Mouse (Mus musculus) granulocyte monocyte progenitor cell, adult 5-6 weeks (primary cell): ENCODE results near the gene Cox6b1. TPM values are rescaled to one million over a fixed set of nuclear protein-coding genes. Genes with fewer than 3 reads are reported as not detected.

Experiments
- ATAC-seq: replicated peaks from 2 replicates; pipeline ENCODE4 v1.8.0; 2016; ENCODE audit warnings: mild to moderate bottlenecking, moderate TSS enrichment, inconsistent platforms; ENCODE audit not compliant: poor library complexity, severe bottlenecking
- total RNA-seq, 2 experiments: library from RNA; stranded (forward) in 1 of 2; stranded (reverse) in 1 of 2; fragments of 200-712, 200-1000 nt in 1 of 2; fragments of >200 nt in 1 of 2; fragmentation: Nextera tagmentation in 1 of 2; gene quantifications; 2 replicates each; pipeline ENCODE4 v1.2.3; 2014 to 2017

The Cox6b1 gene
- total RNA-seq, 2 experiments from 2014 or later, result 484 to 560 TPM

- ATAC-seq, result peak; percentile 77
Observed at GRCm38 (mm10) chr7:30588676-30589434, 37.1 kb downstream of the Cox6b1 start, which contains the start of gene Kmt2b. Kmt2b (minus strand) TSS chr7:30588726.

DNA sequence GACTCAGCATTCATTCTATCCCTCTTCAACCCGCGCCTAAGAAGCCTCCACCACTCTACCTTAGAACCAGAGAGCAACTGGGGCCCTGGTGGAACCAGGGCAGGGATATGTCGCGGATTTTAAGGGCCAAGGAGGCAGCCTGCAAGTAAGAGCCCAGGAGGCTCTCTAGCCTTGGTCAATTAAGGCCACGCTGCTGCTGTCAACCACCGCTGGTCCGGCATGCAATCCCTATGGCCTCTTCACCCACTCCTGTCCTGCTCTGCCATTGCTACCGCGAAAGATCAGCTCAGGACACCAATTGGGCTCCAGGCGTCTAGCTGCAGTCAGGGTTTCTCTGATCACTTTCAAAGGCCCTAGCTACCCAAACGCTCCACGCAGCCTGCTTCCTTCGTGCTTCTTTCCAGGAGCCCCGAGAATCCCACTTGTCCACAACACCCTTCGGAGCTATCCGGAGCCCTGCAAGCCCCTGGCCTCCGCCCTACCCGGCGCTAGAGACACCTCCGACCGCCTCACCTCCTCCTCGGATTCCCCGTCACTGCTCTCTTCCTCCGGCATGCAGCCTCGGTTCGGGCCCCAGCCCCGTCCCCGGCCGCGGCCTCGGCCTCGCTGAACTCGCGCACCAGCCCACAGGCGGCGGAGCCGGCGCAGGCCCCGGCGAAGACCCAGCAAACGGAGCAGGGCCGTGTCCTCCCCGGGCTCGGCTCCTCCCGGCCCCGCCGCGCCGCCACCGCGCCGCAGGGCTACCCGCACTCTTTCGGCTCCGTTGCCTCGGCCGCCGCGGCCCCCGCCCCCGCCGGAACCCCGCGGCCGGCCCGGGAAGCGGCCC is 37.9 kb downstream of the Cox6b1 start:
- no peak for ATAC-seq

DNA sequence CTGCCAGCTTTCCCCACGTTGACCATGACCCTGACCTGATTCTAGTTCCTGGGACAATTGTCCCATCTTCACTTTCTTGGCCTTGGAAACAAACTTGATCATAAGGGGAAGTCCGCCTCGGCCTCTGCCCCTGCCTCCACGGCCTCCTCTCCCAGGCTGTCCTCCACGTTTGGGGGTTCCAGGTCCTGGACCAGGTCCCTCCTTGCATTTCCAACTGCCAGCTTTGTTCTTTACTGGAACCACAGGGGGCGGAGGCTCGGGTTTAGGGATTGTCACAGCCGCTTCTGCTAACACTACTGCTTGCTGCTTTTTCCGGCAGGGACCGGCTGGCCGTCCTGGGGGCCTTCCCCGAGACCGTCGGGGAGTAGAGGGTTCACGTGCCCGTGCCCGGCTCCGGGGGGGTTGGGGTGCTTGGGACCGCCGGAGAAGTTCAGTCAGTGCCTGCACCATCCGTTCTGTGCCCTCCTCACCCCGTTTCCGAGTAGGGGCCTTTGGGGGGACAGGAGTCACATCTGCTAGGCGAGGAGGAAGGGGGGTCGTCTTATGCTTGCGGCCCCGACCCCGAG is 39.4 kb downstream of the Cox6b1 start:
- no peak for ATAC-seq

GRCm38 (mm10) chr7:30585170-30585569 is 40.8 kb downstream of the Cox6b1 start:
- ATAC-seq, result no peak

GRCm38 (mm10) chr7:30584339-30584738 is 41.6 kb downstream of the Cox6b1 start:
- ATAC-seq, result no peak

DNA sequence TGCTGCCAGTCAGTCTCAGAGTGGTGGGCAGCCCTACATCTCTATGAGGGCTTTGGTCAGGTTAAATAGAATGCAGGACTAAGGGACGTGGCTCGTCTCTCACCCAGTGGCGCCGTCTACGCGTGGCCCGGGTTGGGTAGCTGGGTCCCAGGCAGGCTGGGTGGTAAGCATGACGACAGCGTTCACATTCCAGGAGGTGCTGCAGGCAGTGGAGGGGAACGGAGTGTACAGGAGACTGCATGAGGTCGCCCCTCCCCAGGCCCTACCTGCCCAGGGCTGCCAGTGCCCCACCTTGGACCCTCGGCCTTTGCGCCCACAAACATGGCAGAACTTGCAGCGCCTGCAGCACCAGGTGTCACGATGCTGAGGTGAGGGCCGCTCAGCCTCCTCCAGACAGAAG is 44.4 kb downstream of the Cox6b1 start:
- no peak for ATAC-seq

DNA sequence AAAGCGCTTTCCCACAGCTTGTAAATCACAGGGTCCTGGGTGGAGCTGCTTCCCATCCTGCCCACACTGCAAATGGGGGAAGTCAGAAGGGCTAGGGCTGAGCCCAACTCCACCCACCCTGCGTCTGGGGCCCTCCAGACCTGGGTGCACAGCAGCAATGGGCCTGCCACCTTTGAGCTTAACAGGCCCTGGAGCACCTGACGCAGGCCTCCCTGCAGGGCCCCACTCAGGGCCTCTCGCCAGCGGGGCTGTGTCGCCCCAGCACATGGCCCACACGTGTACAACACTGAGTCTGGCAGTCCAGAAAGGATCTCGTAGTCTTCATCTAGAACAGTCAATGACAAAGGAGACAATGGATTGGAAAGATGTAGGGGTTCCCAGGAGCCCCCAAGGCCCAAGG is 46.0 kb downstream of the Cox6b1 start:
- no peak for ATAC-seq

DNA sequence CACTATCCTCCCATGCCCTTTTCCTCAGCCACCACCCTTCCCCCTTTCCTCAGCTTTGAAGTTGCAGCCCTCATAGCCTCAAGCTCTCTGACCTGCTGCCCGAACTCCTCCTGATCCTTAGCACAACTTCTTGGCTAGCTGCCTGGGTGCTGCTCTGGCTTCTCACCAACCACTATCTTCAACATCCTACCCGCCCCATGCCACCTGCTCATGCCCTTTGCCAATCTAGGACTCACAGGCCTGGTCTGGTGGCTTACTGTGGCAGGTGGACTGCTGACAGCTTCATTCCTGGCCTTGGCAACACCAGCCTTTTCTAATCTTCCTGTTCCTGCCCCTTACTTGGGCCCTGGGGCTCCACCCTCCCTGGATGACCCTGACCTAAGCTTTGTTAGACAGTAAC is 53.0 kb downstream of the Cox6b1 start:
- ATAC-seq, result no peak

DNA sequence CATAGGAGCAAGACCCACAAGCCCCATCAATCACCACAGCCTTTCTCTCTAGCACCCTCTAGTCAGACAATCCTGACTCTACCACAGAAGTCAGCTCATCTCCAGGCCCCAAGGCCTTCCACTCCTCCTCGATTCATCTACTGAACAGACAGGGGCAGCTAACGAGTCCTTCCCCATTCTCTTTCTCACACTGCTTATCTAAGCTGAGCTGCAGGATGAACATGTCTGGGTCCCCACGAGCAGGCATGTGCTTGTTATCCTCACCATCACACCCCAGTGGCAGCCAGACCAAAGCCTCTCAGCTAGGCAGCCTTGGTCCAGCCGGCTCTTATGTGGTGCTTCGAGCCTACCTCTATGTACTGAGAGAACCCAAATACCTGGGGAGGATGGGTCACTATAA is 53.6 kb downstream of the Cox6b1 start:
- no peak for ATAC-seq

GRCm38 (mm10) chr7:30567555-30567954 is 58.4 kb downstream of the Cox6b1 start:
- no peak for ATAC-seq

Other genes starting within 250 kb of the Cox6b1 start
Only the 30 nearest of the 32 such genes appear.
- 665 and 703 TPM in 2 replicates for gene Tyrobp, start 212.4 kb downstream of the Cox6b1 start, total RNA-seq (2014; fragmentation: Nextera tagmentation)
- 270 and 287 TPM in 2 replicates for gene Tyrobp, start 212.4 kb downstream of the Cox6b1 start, total RNA-seq (2017)
- gene Hcst, start 206.3 kb downstream of the Cox6b1 start, total RNA-seq (2014; fragmentation: Nextera tagmentation), result 64.6 and 70.7 TPM in 2 replicates
- gene Hcst, start 206.3 kb downstream of the Cox6b1 start, total RNA-seq (2017), result 9.0 and 31.6 TPM in 2 replicates
- gene Nfkbid, start 204.4 kb downstream of the Cox6b1 start, total RNA-seq (2014; fragmentation: Nextera tagmentation), result 16.0 and 16.3 TPM in 2 replicates
- 6.8 and 15.1 TPM in 2 replicates for gene Nfkbid, start 204.4 kb downstream of the Cox6b1 start, total RNA-seq (2017)
- not detected in 2 replicates for gene Aplp1, start 180.6 kb downstream of the Cox6b1 start, total RNA-seq (2014; fragmentation: Nextera tagmentation)
- not detected in 2 replicates for gene Aplp1, start 180.6 kb downstream of the Cox6b1 start, total RNA-seq (2017)
- not detected in 2 replicates for gene Kirrel2, start 168.5 kb downstream of the Cox6b1 start, total RNA-seq (2014; fragmentation: Nextera tagmentation)
- gene Kirrel2, start 168.5 kb downstream of the Cox6b1 start, total RNA-seq (2017), result not detected in 2 replicates
- gene Nphs1, start 167.8 kb downstream of the Cox6b1 start, total RNA-seq (2014; fragmentation: Nextera tagmentation), result not detected in 2 replicates
- gene Nphs1, start 167.8 kb downstream of the Cox6b1 start, total RNA-seq (2017), result 0.56 and 0.57 TPM in 2 replicates
- gene Prodh2, start 132.5 kb downstream of the Cox6b1 start, total RNA-seq (2014; fragmentation: Nextera tagmentation), result 2.2 TPM in 1 of 2 replicates, not detected in the other
- not detected in 2 replicates for gene Prodh2, start 132.5 kb downstream of the Cox6b1 start, total RNA-seq (2017)
- gene Arhgap33, start 91.1 kb downstream of the Cox6b1 start, total RNA-seq (2014; fragmentation: Nextera tagmentation), result 7.0 and 8.6 TPM in 2 replicates
- 3.7 and 3.8 TPM in 2 replicates for gene Arhgap33, start 91.1 kb downstream of the Cox6b1 start, total RNA-seq (2017)
- gene Hspb6, start 74.0 kb downstream of the Cox6b1 start, total RNA-seq (2014; fragmentation: Nextera tagmentation), result 3.8 and 14.9 TPM in 2 replicates
- 3.6 and 3.9 TPM in 2 replicates for gene Hspb6, start 74.0 kb downstream of the Cox6b1 start, total RNA-seq (2017)
- 7.3 and 15.8 TPM in 2 replicates for gene Proser3, start 73.9 kb downstream of the Cox6b1 start, total RNA-seq (2014; fragmentation: Nextera tagmentation)
- 2.8 and 9.2 TPM in 2 replicates for gene Proser3, start 73.9 kb downstream of the Cox6b1 start, total RNA-seq (2017)
- 45.4 and 96.9 TPM in 2 replicates for gene Lin37, start 66.3 kb downstream of the Cox6b1 start, total RNA-seq (2014; fragmentation: Nextera tagmentation)
- gene Lin37, start 66.3 kb downstream of the Cox6b1 start, total RNA-seq (2017), result 23.5 and 25.3 TPM in 2 replicates
- 26.3 and 38.5 TPM in 2 replicates for gene U2af1l4, start 62.9 kb downstream of the Cox6b1 start, total RNA-seq (2014; fragmentation: Nextera tagmentation)
- gene U2af1l4, start 62.9 kb downstream of the Cox6b1 start, total RNA-seq (2017), result 58.6 and 87.2 TPM in 2 replicates
- gene Gm49396, start 62.8 kb downstream of the Cox6b1 start, total RNA-seq (2014; fragmentation: Nextera tagmentation), result 5.2 and 12.5 TPM in 2 replicates
- 5.1 and 6.3 TPM in 2 replicates for gene Gm49396, start 62.8 kb downstream of the Cox6b1 start, total RNA-seq (2017)
- 218 and 221 TPM in 2 replicates for gene Psenen, start 62.5 kb downstream of the Cox6b1 start, total RNA-seq (2014; fragmentation: Nextera tagmentation)
- 156 and 184 TPM in 2 replicates for gene Psenen, start 62.5 kb downstream of the Cox6b1 start, total RNA-seq (2017)
- 4.9 and 10.6 TPM in 2 replicates for gene Igflr1, start 60.7 kb downstream of the Cox6b1 start, total RNA-seq (2014; fragmentation: Nextera tagmentation)
- gene Igflr1, start 60.7 kb downstream of the Cox6b1 start, total RNA-seq (2017), result 0.34 TPM in 1 of 2 replicates, not detected in the other
- 48.1 and 64.3 TPM in 2 replicates for gene Kmt2b, start 37.4 kb downstream of the Cox6b1 start, total RNA-seq (2014; fragmentation: Nextera tagmentation)
- gene Kmt2b, start 37.4 kb downstream of the Cox6b1 start, total RNA-seq (2017), result 5.9 and 9.5 TPM in 2 replicates
- gene Zbtb32, start 27.2 kb downstream of the Cox6b1 start, total RNA-seq (2014; fragmentation: Nextera tagmentation), result not detected in 2 replicates
- not detected in 2 replicates for gene Zbtb32, start 27.2 kb downstream of the Cox6b1 start, total RNA-seq (2017)
- 3.4 TPM in 1 of 2 replicates, not detected in the other for gene Upk1a, start 13.3 kb downstream of the Cox6b1 start, total RNA-seq (2014; fragmentation: Nextera tagmentation)
- not detected in 2 replicates for gene Upk1a, start 13.3 kb downstream of the Cox6b1 start, total RNA-seq (2017)
- not detected in 2 replicates for gene Etv2, start 9.7 kb upstream of the Cox6b1 start, total RNA-seq (2014; fragmentation: Nextera tagmentation)
- gene Etv2, start 9.7 kb upstream of the Cox6b1 start, total RNA-seq (2017), result not detected in 2 replicates
- 45.7 and 57.1 TPM in 2 replicates for gene Rbm42, start 24.2 kb upstream of the Cox6b1 start, total RNA-seq (2014; fragmentation: Nextera tagmentation)
- gene Rbm42, start 24.2 kb upstream of the Cox6b1 start, total RNA-seq (2017), result 38.3 and 48.0 TPM in 2 replicates
- 39.1 and 43.7 TPM in 2 replicates for gene Haus5, start 38.8 kb upstream of the Cox6b1 start, total RNA-seq (2014; fragmentation: Nextera tagmentation)
- 18.4 and 33.2 TPM in 2 replicates for gene Haus5, start 38.8 kb upstream of the Cox6b1 start, total RNA-seq (2017)
- gene Pmis2, start 45.5 kb upstream of the Cox6b1 start, total RNA-seq (2014; fragmentation: Nextera tagmentation), result not detected in 2 replicates
- not detected in 2 replicates for gene Pmis2, start 45.5 kb upstream of the Cox6b1 start, total RNA-seq (2017)
- gene 2200002J24Rik, start 72.8 kb upstream of the Cox6b1 start, total RNA-seq (2014; fragmentation: Nextera tagmentation), result not detected in 2 replicates
- not detected in 2 replicates for gene 2200002J24Rik, start 72.8 kb upstream of the Cox6b1 start, total RNA-seq (2017)
- 1.5 TPM in 1 of 2 replicates, not detected in the other for gene Atp4a, start 86.1 kb upstream of the Cox6b1 start, total RNA-seq (2014; fragmentation: Nextera tagmentation)
- gene Atp4a, start 86.1 kb upstream of the Cox6b1 start, total RNA-seq (2017), result 0.22 and 3.5 TPM in 2 replicates
- 160 and 219 TPM in 2 replicates for gene Tmem147, start 103.4 kb upstream of the Cox6b1 start, total RNA-seq (2014; fragmentation: Nextera tagmentation)
- 71.5 and 106 TPM in 2 replicates for gene Tmem147, start 103.4 kb upstream of the Cox6b1 start, total RNA-seq (2017)
- gene Gapdhs, start 117.5 kb upstream of the Cox6b1 start, total RNA-seq (2014; fragmentation: Nextera tagmentation), result not detected in 2 replicates
- gene Gapdhs, start 117.5 kb upstream of the Cox6b1 start, total RNA-seq (2017), result not detected in 2 replicates
- gene Sbsn, start 125.3 kb upstream of the Cox6b1 start, total RNA-seq (2014; fragmentation: Nextera tagmentation), result 2.4 and 3.7 TPM in 2 replicates
- 1.2 TPM in 1 of 2 replicates, not detected in the other for gene Sbsn, start 125.3 kb upstream of the Cox6b1 start, total RNA-seq (2017)
- 68.4 and 69.3 TPM in 2 replicates for gene Dmkn, start 137.6 kb upstream of the Cox6b1 start, total RNA-seq (2014; fragmentation: Nextera tagmentation)
- gene Dmkn, start 137.6 kb upstream of the Cox6b1 start, total RNA-seq (2017), result 81.3 and 133 TPM in 2 replicates
- not detected in 2 replicates for gene Krtdap, start 161.7 kb upstream of the Cox6b1 start, total RNA-seq (2014; fragmentation: Nextera tagmentation)
- gene Krtdap, start 161.7 kb upstream of the Cox6b1 start, total RNA-seq (2017), result not detected in 2 replicates
- gene Ffar2, start 197.6 kb upstream of the Cox6b1 start, total RNA-seq (2014; fragmentation: Nextera tagmentation), result 6.5 and 17.9 TPM in 2 replicates
- gene Ffar2, start 197.6 kb upstream of the Cox6b1 start, total RNA-seq (2017), result 23.4 and 26.4 TPM in 2 replicates